Mouse (Mus musculus): ENCODE data around the gene Rgs7bp. TPM values are rescaled to one million over a fixed set of nuclear protein-coding genes. Genes with fewer than 3 reads are reported as not detected.
"Not testable (repeated sequence)": the region's sequence is repeated elsewhere in the genome, so short reads cannot be mapped to it uniquely, and the experiment has no call there.

Gene Rgs7bp
- polyA plus RNA-seq, 1 experiment from 2014 or later, result 2.5 TPM

DNA sequence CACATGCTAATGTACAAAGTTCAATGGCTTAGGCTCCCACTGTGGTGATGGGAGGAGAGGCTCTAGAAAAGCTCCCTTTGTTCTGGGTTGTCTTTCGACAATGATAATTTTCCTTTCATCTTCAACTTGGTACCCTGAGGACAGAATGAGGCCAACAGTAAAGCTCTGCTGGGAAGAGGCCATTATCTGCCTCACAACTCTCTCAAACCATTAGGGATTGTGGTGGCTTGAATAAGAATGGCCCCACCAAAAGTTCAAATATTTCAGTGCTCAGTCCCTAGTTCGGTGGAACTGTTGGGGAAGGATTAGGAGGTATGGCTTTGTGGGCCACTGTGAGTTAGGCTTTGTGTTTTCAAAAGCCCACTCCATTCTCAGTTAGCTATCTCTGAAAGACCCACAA, 138.6 kb downstream of the Rgs7bp start:
- no peak overlapping the region for H3K27ac ChIP-seq
- H3K4me3 ChIP-seq (replicated peaks), result no peak overlapping the region
- ATAC-seq (replicated peaks; ENCODE audit: low FRiP score), result no peak
- no peaks in the 10 kb centered on the region for H3K27me3 ChIP-seq
- H3K4me1 ChIP-seq, result no peaks in the 10 kb centered on the region
- H3K4me2 ChIP-seq, result no peak overlapping the region
- H3K9ac ChIP-seq, result no peak overlapping the region
- 99% methylated on average over 2 of the region's 2 CpGs for whole genome bisulfite sequencing
- H3K36me3 ChIP-seq, result no peaks in the 10 kb centered on the region
- no peaks in the 10 kb centered on the region for H3K9me3 ChIP-seq (replicated peaks)

DNA sequence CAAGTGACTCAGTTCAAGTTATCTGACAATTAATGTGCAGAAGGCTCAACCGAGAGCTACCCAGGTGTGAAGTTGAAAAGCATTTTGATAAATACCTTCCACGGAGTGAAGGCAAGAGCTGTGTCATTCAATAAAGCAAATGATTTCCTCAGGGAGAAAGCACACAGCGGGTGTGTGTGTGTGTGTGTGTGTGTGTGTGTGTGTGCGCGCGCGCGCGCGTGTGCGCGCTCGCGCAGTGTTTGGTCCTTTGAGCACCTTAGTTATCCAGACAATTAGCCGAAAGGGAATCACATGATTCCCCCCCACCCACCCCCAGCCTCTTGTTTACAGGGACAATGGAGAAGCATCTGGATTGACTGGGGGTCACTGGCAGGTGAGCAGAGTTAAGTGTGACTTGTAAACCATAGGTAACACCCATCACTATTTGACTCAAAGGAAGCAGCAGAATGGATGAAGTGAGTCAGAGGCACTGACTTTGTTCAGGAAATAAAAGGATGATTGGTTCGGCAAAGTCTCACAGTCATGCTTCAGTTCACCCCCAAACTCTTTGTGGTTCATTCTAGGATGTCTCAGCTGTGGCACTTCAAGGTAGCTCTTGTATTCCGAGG, 140.3 kb downstream of the Rgs7bp start:
- 88% methylated on average over 17 of the region's 17 CpGs for WGBS
- Histone ChIP-seq H3K27ac (no peak overlapping the region), H3K4me2 (no peak overlapping the region), H3K27me3 (no peaks in the 10 kb centered on the region), H3K4me3 (replicated peaks) (no peak overlapping the region), H3K4me1 (no peaks in the 10 kb centered on the region), H3K9ac (no peak overlapping the region), H3K9me3 (replicated peaks) (no peaks in the 10 kb centered on the region), H3K36me3 (no peaks in the 10 kb centered on the region)
- ATAC-seq (replicated peaks; ENCODE audit: low FRiP score), result no peak

DNA sequence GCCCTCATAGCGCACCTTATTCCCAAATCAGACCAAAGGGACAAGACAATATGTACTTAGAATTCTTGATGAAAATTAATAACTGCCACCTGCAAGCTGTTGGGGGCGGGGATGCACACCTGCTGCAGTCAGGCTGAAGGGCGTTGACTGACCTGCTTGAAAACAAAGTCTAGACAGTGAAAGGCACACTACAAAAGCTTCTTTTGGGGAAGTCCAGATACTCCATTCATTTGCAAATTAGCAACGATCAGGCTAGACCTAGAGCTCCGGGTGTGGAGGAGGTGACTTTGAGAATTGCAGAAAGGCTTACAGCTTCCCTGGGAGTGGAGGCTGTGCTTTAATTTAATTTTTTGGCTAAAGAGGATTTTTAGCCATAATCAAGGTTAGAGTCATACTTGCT, 143.1 kb downstream of the Rgs7bp start:
- H3K4me1 ChIP-seq; H3K4me3 ChIP-seq (replicated peaks); ATAC-seq (replicated peaks; ENCODE audit: low FRiP score); H3K9me3 ChIP-seq (replicated peaks); H3K36me3 ChIP-seq; H3K27me3 ChIP-seq; H3K4me2 ChIP-seq; H3K27ac ChIP-seq; H3K9ac ChIP-seq: not testable (repeated sequence)
- 83% methylated on average over 5 of the region's 5 CpGs for WGBS

DNA sequence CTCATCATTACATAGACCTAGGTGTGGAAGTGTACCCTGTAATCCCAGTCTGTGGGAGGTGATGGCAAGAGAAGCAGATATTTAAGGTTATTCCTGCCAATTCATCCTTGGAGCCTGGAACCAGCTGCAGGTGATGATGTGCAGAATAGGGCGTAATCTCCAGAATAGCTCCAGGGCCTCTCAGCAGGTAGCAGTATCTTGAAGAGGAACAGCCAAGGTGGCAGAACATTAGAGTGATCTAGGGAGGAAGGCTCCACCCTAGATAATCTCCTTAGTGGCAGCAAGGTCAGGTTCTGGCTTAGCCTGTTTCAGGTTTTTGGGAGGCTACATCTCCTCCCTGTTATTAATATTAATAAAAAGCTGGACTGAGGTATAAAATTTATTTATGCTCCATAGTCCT, 143.7 kb downstream of the Rgs7bp start:
- not testable (repeated sequence) for H3K4me3 ChIP-seq (replicated peaks); H3K36me3 ChIP-seq; H3K9ac ChIP-seq; H3K27me3 ChIP-seq; H3K27ac ChIP-seq; H3K9me3 ChIP-seq (replicated peaks); H3K4me1 ChIP-seq; H3K4me2 ChIP-seq; ATAC-seq (replicated peaks; ENCODE audit: low FRiP score)
- 97% methylated on average over 1 of the region's 1 CpGs for WGBS

DNA sequence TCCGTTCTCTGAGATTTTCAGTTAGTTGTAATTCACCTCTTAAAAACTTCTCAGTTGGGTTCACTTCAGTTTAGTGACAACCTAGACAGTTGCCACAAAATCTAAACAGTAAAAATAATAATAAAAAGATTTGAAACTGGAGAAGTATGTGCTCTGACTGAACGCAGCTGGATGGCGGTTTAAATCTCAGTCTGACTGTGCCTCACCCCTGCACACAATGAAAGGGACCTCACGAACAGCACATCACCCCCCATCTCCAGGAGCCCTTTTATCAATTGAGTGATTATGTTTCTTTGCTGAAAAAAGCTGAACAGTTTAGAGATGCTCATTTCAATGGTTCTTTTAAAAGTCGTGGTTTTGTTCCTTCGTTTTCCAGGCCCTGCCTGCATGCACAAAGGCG, 146.0 kb downstream of the Rgs7bp start:
- Histone ChIP-seq H3K4me2 (no peak overlapping the region), H3K4me1 (0 out of 2 replicates have a peak, but pooled peaks cover 3% of the 10 kb centered on the region), H3K36me3 (no peaks in the 10 kb centered on the region), H3K9ac (no peak overlapping the region), H3K27ac (no peak overlapping the region), H3K27me3 (no peaks in the 10 kb centered on the region), H3K9me3 (replicated peaks) (no peaks in the 10 kb centered on the region), H3K4me3 (replicated peaks) (no peak overlapping the region)
- WGBS, result 63% methylated on average over 7 of the region's 7 CpGs
- no peak for ATAC-seq (replicated peaks; ENCODE audit: low FRiP score)

Other genes starting within 250 kb of the Rgs7bp start
- gene Cwc27, start 237.8 kb downstream of the Rgs7bp start, polyA plus RNA-seq (2015; fragmentation: Nextera tagmentation; extraction: Ambion mirVana), result 29.6 and 31.7 TPM in 2 replicates
- 0.71 and 1.2 TPM in 2 replicates for gene Shisal2b, start 191.0 kb downstream of the Rgs7bp start, polyA plus RNA-seq (2015; fragmentation: Nextera tagmentation; extraction: Ambion mirVana)
- gene 4933425L06Rik, start 27.2 kb upstream of the Rgs7bp start, polyA plus RNA-seq (2015; fragmentation: Nextera tagmentation; extraction: Ambion mirVana), result not detected in 2 replicates
- gene Rnf180, start 239.9 kb upstream of the Rgs7bp start, polyA plus RNA-seq (2015; fragmentation: Nextera tagmentation; extraction: Ambion mirVana), result 6.1 and 6.9 TPM in 2 replicates

Measured in kidney, embryonic 15.5 days (tissue).